Mouse (Mus musculus): ENCODE results near the gene Gm10128. TPM values are rescaled to one million over a fixed set of nuclear protein-coding genes. Genes with fewer than 3 reads are reported as not detected.

The Gm10128 gene
- not detected for polyA plus RNA-seq (2014; fragmentation: Illumina TruSeq; extraction: RNeasy Lipid Tissue Mini Kit (QIAGEN cat#74804))

DNA sequence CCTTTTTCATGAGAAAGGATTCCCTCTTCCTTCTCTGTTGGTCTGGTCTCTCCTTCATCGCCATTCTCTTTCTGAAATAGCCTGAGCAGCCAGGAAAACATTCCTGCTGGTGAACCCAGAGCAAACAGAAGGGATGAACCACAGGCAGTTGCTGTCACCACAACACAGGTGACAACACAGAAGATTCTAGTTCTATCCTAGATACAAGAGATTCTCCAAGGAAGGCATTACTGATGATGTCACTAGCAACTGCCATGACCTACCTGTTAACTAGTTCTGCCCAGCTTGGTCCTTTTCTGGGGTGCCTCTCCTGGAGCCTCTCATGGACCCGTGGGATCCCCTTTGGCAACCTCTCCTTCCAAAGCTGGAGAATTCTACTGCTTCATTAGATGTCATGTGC is at the start of gene Gm10128:
TSS of gene Gm10128 (minus strand) at position 101 of the 400 bp plus-strand sequence.

DNA sequence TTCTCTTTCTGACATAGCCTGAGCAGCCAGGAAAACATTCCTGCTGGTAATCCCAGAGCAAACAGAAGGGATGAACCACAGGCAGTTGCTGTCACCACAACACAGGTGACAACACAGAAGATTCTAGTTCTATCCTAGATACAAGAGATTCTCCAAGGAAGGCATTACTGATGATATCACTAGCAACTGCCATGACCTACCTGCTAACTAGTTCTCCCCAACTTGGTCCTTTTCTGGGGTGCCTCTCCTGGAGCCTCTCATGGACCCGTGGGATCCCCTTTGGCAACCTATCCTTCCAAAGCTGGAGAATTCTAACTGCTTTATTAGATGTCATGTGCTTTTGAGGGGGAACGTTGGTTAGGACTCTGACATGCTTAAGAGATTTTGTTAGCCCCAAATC is 48.3 kb downstream of the Gm10128 start, which contains the start of gene Gm10338:
TSS of gene Gm10338 (minus strand) at position 101 of the 400 bp plus-strand sequence.

Other genes with a start within 250 kb of the Gm10128 start
- gene Gm3755, start 193.1 kb downstream of the Gm10128 start, polyA plus RNA-seq (2014; fragmentation: Illumina TruSeq; extraction: RNeasy Lipid Tissue Mini Kit (QIAGEN cat#74804)), result not detected
- gene Gm3752, start 160.2 kb downstream of the Gm10128 start, polyA plus RNA-seq (2014; fragmentation: Illumina TruSeq; extraction: RNeasy Lipid Tissue Mini Kit (QIAGEN cat#74804)), result not detected
- 0.54 TPM for gene Gm3558, start 75.4 kb downstream of the Gm10128 start, polyA plus RNA-seq (2014; fragmentation: Illumina TruSeq; extraction: RNeasy Lipid Tissue Mini Kit (QIAGEN cat#74804))
- not detected for gene Gm10338, start 48.4 kb downstream of the Gm10128 start, polyA plus RNA-seq (2014; fragmentation: Illumina TruSeq; extraction: RNeasy Lipid Tissue Mini Kit (QIAGEN cat#74804))
- gene Gm26661, start 147.6 kb upstream of the Gm10128 start, polyA plus RNA-seq (2014; fragmentation: Illumina TruSeq; extraction: RNeasy Lipid Tissue Mini Kit (QIAGEN cat#74804)), result not detected
- 4.8 TPM for gene Flnb, start 174.0 kb upstream of the Gm10128 start, polyA plus RNA-seq (2014; fragmentation: Illumina TruSeq; extraction: RNeasy Lipid Tissue Mini Kit (QIAGEN cat#74804))

All from ovary, adult 10 weeks (tissue).